Mouse (Mus musculus) embryonic facial prominence, embryonic 13.5 days (tissue): ENCODE measurements around the gene Spats2l. TPM values are rescaled to one million over a fixed set of nuclear protein-coding genes. Genes with fewer than 3 reads are reported as not detected.
A peak's percentile ranks its signal among the peaks of the same experiment; 100 is the strongest.

Source experiments
- ATAC-seq: fragments of 200-750 bp; cut with Nextera tagmentation; 2 replicates; pipeline ENCODE4 v1.8.0; 2017; ENCODE audit warnings: low read depth; ENCODE audit not compliant: insufficient number of reproducible peaks, insufficient read depth, low FRiP score, low TSS enrichment
- H3K27ac ChIP-seq: fragments of 300-500 bp; sonication (generic); 2 replicates; pipeline ENCODE4 v1.5.1; 2015; ENCODE audit warnings: moderate library complexity, mild to moderate bottlenecking, inconsistent platforms
- H3K27me3 ChIP-seq: fragments of 300-500 bp; sonication (generic); 2 replicates; pipeline ENCODE4 v1.6.1; 2015; ENCODE audit warnings: mild to moderate bottlenecking, inconsistent platforms
- H3K36me3 ChIP-seq: fragments of 300-500 bp; sonication (generic); 2 replicates; pipeline ENCODE4 v1.6.1; 2015; ENCODE audit warnings: mild to moderate bottlenecking, inconsistent platforms
- H3K4me1 ChIP-seq: fragments of 300-500 bp; sonication (generic); 2 replicates; pipeline ENCODE4 v1.6.1; 2015; ENCODE audit warnings: inconsistent platforms
- H3K4me2 ChIP-seq: fragments of 300-500 bp; sonication (generic); 2 replicates; pipeline ENCODE4 v1.6.1; 2015; ENCODE audit warnings: moderate library complexity, mild to moderate bottlenecking, inconsistent platforms
- H3K4me3 ChIP-seq: fragments of 300-500 bp; sonication (generic); 2 replicates; pipeline ENCODE4 v1.5.1; 2015; ENCODE audit warnings: mild to moderate bottlenecking, inconsistent platforms
- H3K9ac ChIP-seq: fragments of 300-500 bp; sonication (generic); 2 replicates; pipeline ENCODE4 v1.6.1; 2015; ENCODE audit warnings: mild to moderate bottlenecking, inconsistent platforms
- H3K9me3 ChIP-seq: fragments of 300-500 bp; sonication (generic); 2 replicates; pipeline ENCODE4 v1.6.1; 2016; ENCODE audit warnings: inconsistent platforms
- WGBS: fragments of 180-500 bp; shearing (Covaris S2); methylation state at CpG from one replicate; pipeline ENCODE4 v1.1.7; 2015; ENCODE audit warnings: mixed read lengths; 5-methylcytosine and 5-hydroxymethylcytosine counted together
- polyA plus RNA-seq: library from polyadenylated mRNA; unstranded; fragments of >200 nt; fragmentation: Nextera tagmentation; extraction: Ambion mirVana; gene quantifications from 2 replicates; pipeline ENCODE4 v1.2.1, GENCODE M21; 2015

Spats2l gene
- polyA plus RNA-seq, 1 experiment from 2014 or later = 143 TPM

DNA sequence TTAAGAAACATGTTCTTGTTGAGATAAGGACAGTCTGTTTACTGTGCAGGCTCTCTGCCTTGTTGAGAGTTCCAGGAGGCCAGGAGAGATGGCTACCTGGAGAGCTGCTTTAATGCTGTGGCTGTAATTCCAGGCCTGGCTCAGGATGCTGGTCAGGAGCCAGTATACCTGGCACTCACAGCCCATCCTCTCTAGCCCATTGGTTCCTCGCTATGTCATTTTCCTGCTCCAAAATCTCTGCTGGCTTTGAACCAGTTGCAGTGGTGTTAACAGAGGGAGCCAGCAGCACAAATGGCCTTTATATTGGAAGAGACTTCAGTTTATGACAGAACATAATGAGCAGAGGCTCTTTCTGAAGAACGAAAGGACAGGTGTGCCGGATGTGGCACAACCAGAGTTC lies 127.5 kb downstream of the Spats2l start:
- no peaks in the 10 kb centered on the region for H3K27me3 ChIP-seq
- peaks cover 52% of the 10 kb centered on the region for H3K36me3 ChIP-seq
- peaks cover 19% of the 10 kb centered on the region for H3K4me1 ChIP-seq
- no peaks in the 10 kb centered on the region for H3K9me3 ChIP-seq
- ATAC-seq = no peak
- 87% methylated on average over 3 of the region's 3 CpGs for WGBS
- no peak overlapping the region for H3K9ac ChIP-seq
- no peak overlapping the region for H3K4me2 ChIP-seq
- H3K4me3 ChIP-seq = no peak overlapping the region
- no peak overlapping the region for H3K27ac ChIP-seq

DNA sequence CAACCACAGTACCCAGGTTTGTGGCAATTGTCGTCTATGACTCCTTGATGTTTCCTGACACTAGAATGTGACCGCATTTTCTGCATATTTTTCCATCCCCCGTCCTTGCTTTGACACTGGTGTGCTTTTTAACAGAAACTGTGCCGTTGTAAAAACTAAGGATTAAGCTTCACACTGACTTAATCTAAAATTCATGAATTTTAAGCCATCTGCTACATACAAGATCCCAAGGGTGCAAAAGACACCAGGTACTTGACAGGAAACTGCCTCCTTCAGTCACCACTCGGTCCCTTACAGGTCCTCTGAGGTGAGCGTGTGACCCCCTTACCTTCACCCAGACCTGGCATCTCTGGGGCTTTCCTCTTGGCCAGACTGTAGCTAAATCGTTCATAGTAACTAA lies 129.8 kb downstream of the Spats2l start:
- Histone ChIP-seq H3K36me3 (peaks cover 60% of the 10 kb centered on the region), H3K4me2 (no peak overlapping the region), H3K4me3 (no peak overlapping the region), H3K27ac (no peak overlapping the region), H3K27me3 (no peaks in the 10 kb centered on the region), H3K4me1 (peaks cover 29% of the 10 kb centered on the region), H3K9me3 (no peaks in the 10 kb centered on the region), H3K9ac (no peak overlapping the region)
- ATAC-seq = no peak
- WGBS = 77% methylated on average over 7 of the region's 7 CpGs

DNA sequence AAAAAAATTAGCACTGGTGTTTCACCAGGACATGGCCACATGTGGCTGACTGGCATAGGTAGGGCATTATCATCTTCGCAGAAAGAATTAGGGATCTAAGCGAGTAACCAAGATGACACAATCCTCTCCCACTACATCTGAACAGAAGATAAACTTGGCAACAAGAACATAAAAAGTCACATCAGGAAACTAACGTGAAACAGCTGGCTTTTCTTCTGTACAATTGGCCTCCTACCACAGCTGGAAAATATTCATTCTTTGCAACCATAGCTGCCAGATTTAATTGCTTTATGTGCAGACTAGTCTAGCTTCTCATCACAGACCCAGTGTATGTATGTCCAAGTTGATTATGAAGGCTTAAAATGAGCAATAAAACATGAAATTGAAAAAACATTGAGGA lies 131.9 kb downstream of the Spats2l start:
- H3K27ac ChIP-seq = peak overlapping the region; percentile 57
- WGBS = 30% methylated on average over 3 of the region's 3 CpGs
- H3K36me3 ChIP-seq = peaks cover 51% of the 10 kb centered on the region

DNA sequence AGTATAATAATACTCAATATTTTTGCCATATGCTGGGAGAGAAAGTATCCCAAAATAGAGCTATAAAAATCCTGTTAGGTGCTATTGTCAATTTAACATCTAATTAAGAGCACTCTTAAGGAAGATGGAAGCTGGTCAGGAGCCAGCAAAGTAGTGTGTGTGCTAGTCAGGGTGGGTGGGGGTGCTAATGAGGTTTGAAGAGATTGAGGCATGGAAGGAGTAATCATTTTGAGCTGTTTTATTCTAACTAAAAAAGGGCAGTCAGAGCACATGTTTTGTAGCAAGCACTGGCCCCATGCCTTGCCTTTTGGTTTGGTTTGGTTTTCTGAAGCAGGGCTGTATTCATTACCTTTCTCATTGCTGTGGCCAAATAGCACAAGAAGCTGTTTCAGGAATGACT lies 132.3 kb downstream of the Spats2l start:
- ATAC-seq = peak; percentile 44; the same call in 1 of the 2 replicates
- no peaks in the 10 kb centered on the region for H3K9me3 ChIP-seq
- H3K27me3 ChIP-seq = no peaks in the 10 kb centered on the region
- H3K36me3 ChIP-seq = peaks cover 47% of the 10 kb centered on the region
- H3K4me3 ChIP-seq = no peak overlapping the region
- H3K4me1 ChIP-seq = peaks cover 29% of the 10 kb centered on the region
- H3K4me2 ChIP-seq = no peak overlapping the region
- H3K9ac ChIP-seq = no peak overlapping the region
- peak overlapping the region; percentile 66 for H3K27ac ChIP-seq

More for the DNA sequence above, 131.9 kb downstream of the Spats2l start:
- H3K4me1 ChIP-seq = peaks cover 29% of the 10 kb centered on the region
- H3K9ac ChIP-seq = no peak overlapping the region
- no peaks in the 10 kb centered on the region for H3K27me3 ChIP-seq
- H3K4me2 ChIP-seq = no peak overlapping the region
- H3K9me3 ChIP-seq = no peaks in the 10 kb centered on the region
- no peak overlapping the region for H3K4me3 ChIP-seq
- peak; percentile 80; the same call in 1 of the 2 replicates for ATAC-seq

DNA sequence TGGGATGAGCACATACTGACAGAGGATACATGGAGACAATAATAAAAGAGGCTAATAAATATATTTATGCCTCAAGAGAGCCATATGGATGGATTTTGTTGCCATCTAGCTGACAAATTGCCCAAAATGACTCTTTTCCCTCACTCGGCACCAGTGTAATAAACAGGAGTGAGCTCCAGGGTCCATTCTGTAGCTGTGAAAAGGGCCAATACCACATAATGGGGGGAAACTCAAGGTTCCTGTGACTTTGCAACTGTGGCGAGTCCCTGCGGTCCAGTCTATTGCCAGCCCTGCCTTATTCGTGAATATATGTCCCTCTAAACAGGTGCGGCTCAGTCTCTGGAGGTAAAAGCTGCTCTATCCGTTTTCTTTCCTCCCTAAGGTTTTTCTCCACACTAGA lies 137.6 kb downstream of the Spats2l start:
- 86% methylated on average over 6 of the region's 6 CpGs for WGBS
- H3K27ac ChIP-seq = no peak overlapping the region
- peaks cover 27% of the 10 kb centered on the region for H3K36me3 ChIP-seq
- no peaks in the 10 kb centered on the region for H3K9me3 ChIP-seq
- H3K27me3 ChIP-seq = no peaks in the 10 kb centered on the region; the same call in 1 of the 2 replicates
- peaks cover 9% of the 10 kb centered on the region for H3K4me1 ChIP-seq
- no peak overlapping the region for H3K4me3 ChIP-seq
- H3K9ac ChIP-seq = no peak overlapping the region
- no peak for ATAC-seq
- H3K4me2 ChIP-seq = no peak overlapping the region

DNA sequence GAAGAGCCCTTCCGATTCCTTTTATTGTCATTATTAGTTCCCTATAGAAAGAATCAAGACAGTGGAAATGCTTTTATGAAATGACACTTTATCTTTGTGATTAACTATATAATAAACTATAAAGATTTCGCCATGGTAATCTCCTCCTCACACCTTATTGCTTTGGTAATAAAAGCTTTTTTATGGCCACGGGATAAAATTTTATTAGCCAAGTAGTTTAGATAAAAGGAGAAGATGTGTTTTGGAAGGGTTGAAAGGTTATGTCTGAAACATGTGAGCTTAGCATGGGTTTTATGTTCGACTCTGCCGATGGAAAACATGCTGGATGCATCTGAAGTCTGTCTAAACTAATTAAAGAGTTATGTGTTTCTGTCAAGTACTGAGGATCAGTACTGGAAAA lies 143.4 kb downstream of the Spats2l start:
- H3K4me2 ChIP-seq = no peak overlapping the region
- H3K27ac ChIP-seq = no peak overlapping the region
- no peak overlapping the region for H3K4me3 ChIP-seq
- 69% methylated on average over 5 of the region's 5 CpGs for WGBS
- H3K27me3 ChIP-seq = no peaks in the 10 kb centered on the region; the same call in 1 of the 2 replicates
- H3K9ac ChIP-seq = no peak overlapping the region
- H3K36me3 ChIP-seq = peaks cover 35% of the 10 kb centered on the region
- no peaks in the 10 kb centered on the region for H3K4me1 ChIP-seq
- ATAC-seq = no peak
- no peaks in the 10 kb centered on the region for H3K9me3 ChIP-seq

DNA sequence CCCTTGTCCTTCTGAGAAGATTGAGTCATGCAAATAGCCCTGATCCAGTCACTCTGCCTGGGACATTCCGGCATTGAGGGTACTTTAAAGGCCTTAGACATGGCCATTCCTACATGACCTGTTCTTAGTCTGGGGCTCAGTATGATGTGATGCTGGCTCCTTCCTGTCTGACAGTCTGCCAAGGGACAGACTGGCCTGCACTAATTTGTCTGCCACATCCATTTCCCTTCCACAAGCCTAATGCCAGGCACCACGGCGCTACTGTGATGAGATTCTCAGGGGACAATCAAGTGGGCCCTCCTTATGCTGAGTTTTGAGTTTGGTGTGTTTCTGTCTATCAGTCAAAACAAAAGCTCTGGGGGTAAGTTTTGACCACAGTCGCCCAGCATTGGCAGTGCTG lies 144.6 kb downstream of the Spats2l start:
- Histone ChIP-seq H3K4me1 (no peaks in the 10 kb centered on the region), H3K27me3 (no peaks in the 10 kb centered on the region; the same call in 1 of the 2 replicates), H3K9me3 (no peaks in the 10 kb centered on the region), H3K4me2 (no peak overlapping the region), H3K9ac (no peak overlapping the region), H3K36me3 (peaks cover 38% of the 10 kb centered on the region), H3K4me3 (no peak overlapping the region), H3K27ac (no peak overlapping the region)
- ATAC-seq = no peak
- 94% methylated on average over 4 of the region's 4 CpGs for WGBS

DNA sequence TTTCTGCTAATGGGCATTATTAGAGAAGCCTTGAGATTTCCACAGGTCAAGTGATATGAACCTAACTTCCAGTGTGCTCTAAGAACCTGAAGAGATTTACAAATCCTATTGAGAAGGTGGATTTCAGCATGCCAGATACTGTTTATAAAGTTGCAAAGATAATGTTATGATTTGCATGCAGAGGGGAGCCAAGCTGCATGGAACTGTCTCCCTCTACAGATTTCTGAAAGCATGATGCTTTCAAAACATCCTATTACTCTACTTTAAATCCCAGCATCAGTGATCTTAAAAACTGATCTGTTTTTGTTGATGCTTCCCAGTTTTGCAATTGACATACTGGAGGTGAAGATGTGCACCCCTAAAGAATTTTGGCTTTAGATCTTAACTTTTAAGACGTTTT lies 160.3 kb downstream of the Spats2l start:
- Histone ChIP-seq H3K4me3 (no peak overlapping the region), H3K27me3 (no peaks in the 10 kb centered on the region), H3K9ac (no peak overlapping the region), H3K9me3 (no peaks in the 10 kb centered on the region), H3K36me3 (peaks cover 19% of the 10 kb centered on the region), H3K27ac (no peak overlapping the region), H3K4me1 (0 out of 2 replicates have a peak, but pooled peaks cover 3% of the 10 kb centered on the region), H3K4me2 (no peak overlapping the region)
- no peak for ATAC-seq
- 57% methylated on average over 1 of the region's 1 CpGs for WGBS

DNA sequence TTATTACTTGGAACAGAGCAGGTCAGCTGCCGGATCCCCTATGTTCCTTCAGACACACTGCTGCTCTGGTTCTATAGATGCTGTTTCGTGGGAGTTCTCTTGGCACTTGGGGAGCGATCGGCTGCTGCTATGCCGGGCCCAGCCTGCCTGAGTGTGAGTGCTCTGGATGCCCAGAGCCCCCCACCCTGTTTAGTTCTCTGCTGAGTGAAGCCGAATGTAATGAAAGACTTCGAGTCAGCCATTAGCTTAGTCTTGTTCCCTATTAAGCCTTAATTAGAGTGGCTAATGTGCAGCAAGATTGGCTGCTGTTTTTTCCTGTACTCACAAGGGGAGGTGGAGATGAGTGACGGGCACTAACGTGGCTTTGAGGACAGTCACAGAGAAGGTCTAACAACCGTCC lies 166.7 kb downstream of the Spats2l start:
- no peak for ATAC-seq
- 53% methylated on average over 10 of the region's 10 CpGs for WGBS

DNA sequence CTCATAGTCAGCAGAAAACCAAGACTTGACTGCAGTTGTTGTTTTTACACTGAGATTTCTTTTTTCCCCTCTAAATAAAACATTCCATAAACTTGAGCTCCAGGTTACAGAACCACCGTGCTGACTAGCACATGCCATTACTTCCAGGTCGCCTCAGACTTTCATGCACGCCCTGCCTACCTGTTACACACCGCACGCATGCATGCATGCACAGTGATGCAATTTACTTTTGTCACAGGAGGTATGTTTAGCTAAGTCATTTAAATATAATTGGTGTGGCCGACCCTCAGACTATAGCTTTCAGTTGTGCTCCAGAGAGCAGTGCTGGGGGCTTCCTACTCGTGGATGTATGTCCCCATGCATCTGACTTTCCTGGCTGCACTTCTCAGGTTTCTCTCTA lies 167.1 kb downstream of the Spats2l start:
- H3K4me2 ChIP-seq = no peak overlapping the region
- no peaks in the 10 kb centered on the region for H3K27me3 ChIP-seq
- peaks cover 6% of the 10 kb centered on the region; the same call in 1 of the 2 replicates for H3K4me1 ChIP-seq
- H3K4me3 ChIP-seq = no peak overlapping the region
- no peak overlapping the region for H3K27ac ChIP-seq
- H3K9me3 ChIP-seq = no peaks in the 10 kb centered on the region
- no peak overlapping the region for H3K9ac ChIP-seq
- H3K36me3 ChIP-seq = peaks cover 68% of the 10 kb centered on the region
- 45% methylated on average over 7 of the region's 7 CpGs for WGBS
- no peak for ATAC-seq

More for the DNA sequence above, 166.7 kb downstream of the Spats2l start:
- Histone ChIP-seq H3K27me3 (no peaks in the 10 kb centered on the region), H3K36me3 (peaks cover 65% of the 10 kb centered on the region), H3K4me3 (no peak overlapping the region), H3K9me3 (no peaks in the 10 kb centered on the region), H3K4me2 (no peak overlapping the region), H3K4me1 (peaks cover 6% of the 10 kb centered on the region; the same call in 1 of the 2 replicates), H3K9ac (no peak overlapping the region), H3K27ac (no peak overlapping the region)

DNA sequence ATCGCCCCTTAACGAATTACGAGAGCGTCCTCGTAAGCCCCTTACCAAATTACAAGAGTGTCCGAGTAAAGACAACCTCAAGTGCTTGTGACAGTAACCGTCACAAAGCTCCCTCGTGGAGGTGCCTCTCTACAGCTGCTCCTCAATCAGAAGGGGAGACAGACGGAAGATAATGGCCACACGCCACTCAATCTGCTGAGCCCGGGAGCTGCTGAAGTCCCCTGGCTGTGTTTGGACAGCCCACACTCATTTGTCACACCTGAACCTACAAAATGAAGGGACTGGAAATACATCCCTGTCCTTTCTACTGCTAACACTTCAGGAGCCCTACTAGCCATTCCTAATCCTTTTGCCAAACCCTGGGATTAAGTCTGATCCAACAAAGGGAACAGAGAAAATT lies 167.8 kb downstream of the Spats2l start:
- Histone ChIP-seq H3K4me1 (peaks cover 6% of the 10 kb centered on the region; the same call in 1 of the 2 replicates), H3K4me3 (no peak overlapping the region), H3K4me2 (no peak overlapping the region), H3K9me3 (no peaks in the 10 kb centered on the region), H3K36me3 (peaks cover 72% of the 10 kb centered on the region), H3K27me3 (no peaks in the 10 kb centered on the region), H3K9ac (no peak overlapping the region), H3K27ac (no peak overlapping the region)
- no peak for ATAC-seq
- WGBS = 54% methylated on average over 11 of the region's 11 CpGs

DNA sequence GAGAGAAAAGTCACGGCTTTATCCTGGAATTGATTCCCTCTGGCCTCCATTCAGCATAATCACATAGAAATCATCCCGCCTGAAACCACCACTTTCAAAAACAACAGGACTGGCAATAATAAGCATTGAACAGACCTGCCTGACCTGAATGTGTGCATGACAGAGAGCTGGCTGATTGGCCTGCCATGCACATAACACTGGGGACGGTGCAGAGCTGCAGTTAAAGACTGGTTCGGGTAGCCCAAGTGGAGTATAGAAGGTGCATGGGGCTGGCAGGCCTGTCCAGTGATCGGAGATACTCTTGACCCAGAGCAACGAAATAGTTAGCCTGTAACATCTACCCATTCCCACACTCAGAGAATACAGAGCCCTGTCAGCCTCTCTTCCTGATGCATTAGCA lies 168.3 kb downstream of the Spats2l start:
- Histone ChIP-seq H3K27me3 (no peaks in the 10 kb centered on the region), H3K9ac (no peak overlapping the region), H3K4me2 (no peak overlapping the region), H3K36me3 (peaks cover 72% of the 10 kb centered on the region), H3K9me3 (no peaks in the 10 kb centered on the region), H3K4me1 (peaks cover 9% of the 10 kb centered on the region; the same call in 1 of the 2 replicates), H3K27ac (no peak overlapping the region), H3K4me3 (no peak overlapping the region)
- 72% methylated on average over 6 of the region's 6 CpGs for WGBS
- ATAC-seq = no peak
